8 mouse cellular contexts compared by ENCODE assay signal in genomic region chr1:134560801-134561769, GRCm38 (mm10). TPM values are rescaled to one million over a fixed set of nuclear protein-coding genes. Genes with fewer than 3 reads are reported as not detected.
DNase-seq lines count a peak whose midpoint lies in the region; ATAC-seq and TF ChIP-seq lines count a peak whose summit lies in the region.

No protein-coding gene starts in this region.

- no peaks in the 10 kb centered on the region for H3K27me3 ChIP-seq in heart, embryonic 11.5 days (ENCODE audit: control insufficient read depth, insufficient read depth, low read length)
- no peaks in the 10 kb centered on the region for H3K27me3 ChIP-seq in kidney, embryonic 14.5 days (ENCODE audit: control insufficient read depth, insufficient read depth, low read length)
- no peaks in the 10 kb centered on the region for H3K27me3 ChIP-seq in liver, embryonic 13.5 days
- H3K27me3 ChIP-seq in neural tube, embryonic 14.5 days (ENCODE audit: control insufficient read depth, insufficient read depth, low read length): no peaks in the 10 kb centered on the region
- H3K27me3 ChIP-seq in thymus, adult 2 months (ENCODE audit: control insufficient read depth, insufficient read depth, low read length): no peaks in the 10 kb centered on the region

- H3K4me1 ChIP-seq in heart, embryonic 11.5 days (ENCODE audit: control insufficient read depth, insufficient read depth, low read length): peaks cover 10% of the 10 kb centered on the region; the same call in 1 of the 2 replicates
- peaks cover 6% of the 10 kb centered on the region for H3K4me1 ChIP-seq in kidney, embryonic 14.5 days (ENCODE audit: control insufficient read depth, insufficient read depth, low read length)
- H3K4me1 ChIP-seq in liver, embryonic 13.5 days (replicated peaks): peaks cover 49% of the 10 kb centered on the region
- H3K4me1 ChIP-seq in neural tube, embryonic 14.5 days (ENCODE audit: control insufficient read depth, insufficient read depth, low read length): peaks cover 25% of the 10 kb centered on the region
- peaks cover 9% of the 10 kb centered on the region for H3K4me1 ChIP-seq in thymus, adult 2 months (replicated peaks; ENCODE audit: control insufficient read depth, insufficient read depth, low read length)

- H3K9ac ChIP-seq in heart, embryonic 11.5 days (ENCODE audit: low read depth, low read length): peak overlapping the region; percentile 82
- peak overlapping the region; percentile 99 for H3K9ac ChIP-seq in kidney, embryonic 14.5 days (ENCODE audit: low read depth, low read length)
- H3K9ac ChIP-seq in liver, embryonic 13.5 days: peak overlapping the region; percentile 91
- peak overlapping the region; percentile 100 for H3K9ac ChIP-seq in neural tube, embryonic 14.5 days (replicated peaks; ENCODE audit: low read depth, low read length)

- H3K9me3 ChIP-seq in heart, embryonic 11.5 days (replicated peaks; ENCODE audit: control insufficient read depth, low read length): no peaks in the 10 kb centered on the region
- no peaks in the 10 kb centered on the region for H3K9me3 ChIP-seq in kidney, embryonic 14.5 days (ENCODE audit: control insufficient read depth, low read length)
- no peaks in the 10 kb centered on the region for H3K9me3 ChIP-seq in liver, embryonic 13.5 days (replicated peaks)
- H3K9me3 ChIP-seq in neural tube, embryonic 14.5 days (ENCODE audit: control insufficient read depth, low read length): no peaks in the 10 kb centered on the region

- H3K4me3 ChIP-seq in heart, embryonic 11.5 days (ENCODE audit: low read depth, low read length): peak overlapping the region; percentile 71
- peak overlapping the region; percentile 100 for H3K4me3 ChIP-seq in kidney, embryonic 14.5 days (ENCODE audit: low read length)
- H3K4me3 ChIP-seq in liver, embryonic 13.5 days (replicated peaks): peak overlapping the region; percentile 92
- H3K4me3 ChIP-seq in neural tube, embryonic 14.5 days (ENCODE audit: low read depth, low read length): peak overlapping the region; percentile 100
- H3K4me3 ChIP-seq in thymus, adult 2 months (ENCODE audit: control insufficient read depth, insufficient read depth, low read length): peak overlapping the region; percentile 89

- H3K4me2 ChIP-seq in heart, embryonic 11.5 days: peak overlapping the region; percentile 78
- H3K4me2 ChIP-seq in kidney, embryonic 14.5 days (replicated peaks; ENCODE audit: low read depth, low read length): peak overlapping the region; percentile 72
- H3K4me2 ChIP-seq in liver, embryonic 13.5 days: peak overlapping the region; percentile 99
- peak overlapping the region; percentile 70 for H3K4me2 ChIP-seq in neural tube, embryonic 14.5 days (ENCODE audit: low read depth, low read length)

- TF ChIP-seq CTCF in thymus, adult 2 months (IDR thresholded peaks at IDR 0.05; ENCODE audit: borderline replicate concordance, control insufficient read depth, extremely low read depth, insufficient read depth, low read length, poor library complexity): no peak

- ATAC-seq in heart, embryonic 11.5 days (replicated peaks; ENCODE audit: insufficient number of reproducible peaks, low FRiP score, low TSS enrichment): peak; percentile 19; the same call in 1 of the 2 replicates
- peak; percentile 2; the same call in 1 of the 2 replicates for ATAC-seq in kidney, embryonic 14.5 days (ENCODE audit: low FRiP score, low TSS enrichment)
- ATAC-seq in liver, embryonic 13.5 days (ENCODE audit: low read depth): peak; percentile 9; the same call in 1 of the 2 replicates
- ATAC-seq in neural tube, embryonic 14.5 days (ENCODE audit: low read depth): peak; percentile 25

- DNase-seq in ovary, postnatal 10 days (ENCODE audit: low spot score): peak; percentile 38
- DNase-seq in ovary, adult 18-20 months (ENCODE audit: low spot score): no peak
- DNase-seq in embryo, embryonic 10.5 days (ENCODE audit: low spot score): peak; percentile 57
- no peak for DNase-seq in liver, embryonic 13.5 days
- DNase-seq in thymus, adult 2 months: peak; percentile 42

- no peaks in the 10 kb centered on the region for H3K36me3 ChIP-seq in heart, embryonic 11.5 days (ENCODE audit: control insufficient read depth, insufficient read depth, low read length)
- H3K36me3 ChIP-seq in kidney, embryonic 14.5 days (ENCODE audit: control insufficient read depth, insufficient read depth, low read length): no peaks in the 10 kb centered on the region
- no peaks in the 10 kb centered on the region for H3K36me3 ChIP-seq in liver, embryonic 13.5 days
- no peaks in the 10 kb centered on the region for H3K36me3 ChIP-seq in neural tube, embryonic 14.5 days (ENCODE audit: control insufficient read depth, insufficient read depth, low read length)
- H3K36me3 ChIP-seq in thymus, adult 2 months (ENCODE audit: control insufficient read depth, insufficient read depth, low read length): no peaks in the 10 kb centered on the region

- TF ChIP-seq POLR2A in thymus, adult 2 months (IDR thresholded peaks at IDR 0.05; ENCODE audit: control insufficient read depth, extremely low read depth, insufficient read depth, low read length, poor library complexity): no peak

- peak overlapping the region; percentile 60 for H3K27ac ChIP-seq in heart, embryonic 11.5 days (ENCODE audit: low read depth, low read length)
- peak overlapping the region; percentile 93 for H3K27ac ChIP-seq in kidney, embryonic 14.5 days (ENCODE audit: low read depth, low read length)
- H3K27ac ChIP-seq in liver, embryonic 13.5 days: peak overlapping the region; percentile 35
- H3K27ac ChIP-seq in neural tube, embryonic 14.5 days (ENCODE audit: low read depth, low read length): peak overlapping the region; percentile 89
- no peak overlapping the region for H3K27ac ChIP-seq in thymus, adult 2 months (ENCODE audit: control insufficient read depth, insufficient read depth, low read length)

- WGBS in heart, embryonic 11.5 days (ENCODE audit: insufficient replicate concordance): 0% methylated on average over 52 of the region's 76 CpGs
- WGBS in kidney, embryonic 14.5 days: under 1% methylated on average over 65 of the region's 76 CpGs
- under 1% methylated on average over 72 of the region's 76 CpGs for WGBS in liver, embryonic 13.5 days (ENCODE audit: insufficient replicate concordance)
- WGBS in neural tube, embryonic 14.5 days: 1% methylated on average over 53 of the region's 76 CpGs
- WGBS in thymus, adult 2 months: under 1% methylated on average over 76 of the region's 76 CpGs

RNA-seq across cellular contexts. Expression of gene Kdm5b, which starts 1.1 kb away (rescaled TPM):
- polyA plus RNA-seq in heart, embryonic 11.5 days (2014; fragmentation: Nextera tagmentation; extraction: Ambion mirVana): 34.9 and 35.9 TPM in 2 replicates
- polyA plus RNA-seq in kidney, embryonic 14.5 days (2014; fragmentation: Nextera tagmentation; extraction: Ambion mirVana): 42.3 and 75.9 TPM in 2 replicates
- 7.6 and 7.7 TPM in 2 replicates for polyA plus RNA-seq in liver, embryonic 13.5 days (2015; fragmentation: Nextera tagmentation; extraction: Ambion mirVana)
- polyA plus RNA-seq in neural tube, embryonic 14.5 days (2014; fragmentation: Nextera tagmentation; extraction: Ambion mirVana): 89.9 and 106 TPM in 2 replicates
- 26.7 and 36.4 TPM in 2 replicates for polyA plus RNA-seq in thymus, adult 2 months (2012; rRNA removed)

RNA-seq across cellular contexts. Expression of gene Mgat4e, which starts 11.6 kb away (rescaled TPM):
- not detected in 2 replicates for polyA plus RNA-seq in heart, embryonic 11.5 days (2014; fragmentation: Nextera tagmentation; extraction: Ambion mirVana)
- polyA plus RNA-seq in kidney, embryonic 14.5 days (2014; fragmentation: Nextera tagmentation; extraction: Ambion mirVana): not detected in 2 replicates
- polyA plus RNA-seq in liver, embryonic 13.5 days (2015; fragmentation: Nextera tagmentation; extraction: Ambion mirVana): not detected in 2 replicates
- not detected in 2 replicates for polyA plus RNA-seq in neural tube, embryonic 14.5 days (2014; fragmentation: Nextera tagmentation; extraction: Ambion mirVana)
- not detected in 2 replicates for polyA plus RNA-seq in thymus, adult 2 months (2012; rRNA removed)

Comparison
In these comparisons a context has a peak if more than half of its experiments do, and no peak if none do; other contexts are left out.
1. DNase-seq: peak in ovary, postnatal 10 days (single experiment), embryo, embryonic 10.5 days (single experiment) and thymus, adult 2 months (single experiment); none in ovary, adult 18-20 months (single experiment) and liver, embryonic 13.5 days (single experiment).
2. Peak in every context shown above with its lines, with median percentiles within 50 percentile points of each other: ATAC-seq, H3K4me2 ChIP-seq, H3K4me3 ChIP-seq and H3K9ac ChIP-seq.